Mouse (Mus musculus): ENCODE measurements around the gene Ccdc36.

- TF ChIP-seq POLR2A (IDR thresholded peaks at IDR 0.05; ENCODE audit: low read depth, low read length): no peak
- TF ChIP-seq CTCF (conservative IDR thresholded peaks at IDR 0.05; ENCODE audit: insufficient read depth, insufficient read length, low read depth, low read length): no peak
Measured at GRCm38 (mm10) chr9:108401186-108401960, 26.9 kb downstream of the Ccdc36 start.
